Mouse (Mus musculus) CH12.LX (cell line): ENCODE data around the gene Slc2a3. TPM values are rescaled to one million over a fixed set of nuclear protein-coding genes. Genes with fewer than 3 reads are reported as not detected.

ENCODE experiments used
- DNase-seq: peaks from one replicate; pipeline ENCODE4 v3.0.0-alpha.2; 2013; ENCODE audit errors: extremely low read depth
- H3K27ac ChIP-seq: 2 replicates; pipeline ENCODE4 v1.5.1; 2012; ENCODE audit warnings: low read depth, mild to moderate bottlenecking, control low read depth, moderate library complexity; ENCODE audit not compliant: insufficient read depth
- H3K27me3 ChIP-seq: replicated peaks from 2 replicates; pipeline ENCODE3; 2012; ENCODE audit warnings: inconsistent platforms
- H3K36me3 ChIP-seq, 2 experiments: replicated peaks in 1 of 2; 2 replicates each; pipeline versions ENCODE3 to v1.6.1; 2012; ENCODE audit warnings: inconsistent platforms in 1 of 2, low read length in 1 of 2, mild to moderate bottlenecking in 1 of 2, mixed read lengths in 1 of 2, moderate library complexity in 1 of 2; ENCODE audit not compliant: control insufficient read depth in 1 of 2, insufficient read depth in 1 of 2
- H3K4me1 ChIP-seq, 2 experiments: 2 replicates each; pipeline ENCODE4 v1.6.1; 2012; ENCODE audit warnings: inconsistent platforms in 1 of 2, moderate library complexity in 1 of 2; ENCODE audit not compliant: insufficient read depth in 2 of 2, control insufficient read depth in 1 of 2
- H3K4me2 ChIP-seq: 2 replicates; pipeline ENCODE4 v1.6.1; 2012; ENCODE audit warnings: low read depth, mild to moderate bottlenecking, control low read depth; ENCODE audit not compliant: poor library complexity, insufficient read depth, severe bottlenecking
- H3K4me3 ChIP-seq, 3 experiments: fragments of 150-350 bp in 1 of 3; sonication (generic) in 1 of 3; replicated peaks in 1 of 3; 2 replicates each; pipeline versions ENCODE3 to v1.5.1; 2011 to 2012; ENCODE audit warnings: low read depth in 2 of 3, low read length in 2 of 3, mild to moderate bottlenecking in 2 of 3, moderate library complexity in 2 of 3, control low read depth in 1 of 3, improper control_type of control experiment in 1 of 3, inconsistent platforms in 1 of 3, mixed read lengths in 1 of 3; ENCODE audit not compliant: poor library complexity in 1 of 3
- H3K79me2 ChIP-seq: replicated peaks from 2 replicates; pipeline ENCODE4 v1.6.1; 2012; ENCODE audit warnings: mild to moderate bottlenecking, moderate library complexity; ENCODE audit not compliant: control insufficient read depth, poor library complexity, insufficient read depth, severe bottlenecking; ENCODE audit errors: extremely low read depth
- H3K9ac ChIP-seq: 2 replicates; pipeline ENCODE4 v1.6.1; 2012; ENCODE audit warnings: low read depth, mild to moderate bottlenecking, control low read depth, moderate library complexity; ENCODE audit not compliant: insufficient read depth
- H3K9me3 ChIP-seq: replicated peaks from 2 replicates; pipeline ENCODE3; 2012; ENCODE audit warnings: low read length, inconsistent platforms, mixed read lengths
- CHD1 ChIP-seq: IDR thresholded peaks from 2 replicates; pipeline ENCODE4 v1.6.1; 2012; ENCODE audit warnings: low read depth, low read length, improper control_type of control experiment, inconsistent platforms
- CHD2 ChIP-seq: IDR thresholded peaks from 2 replicates; pipeline ENCODE4 v1.6.1; 2011; ENCODE audit warnings: low read length, improper control_type of control experiment
- CTCF ChIP-seq, 2 experiments: IDR thresholded peaks in 1 of 2; conservative IDR thresholded peaks in 1 of 2; 2 replicates each; pipeline ENCODE4 v1.5.1; 2011 to 2012; ENCODE audit warnings: low read depth in 2 of 2, low read length in 2 of 2, improper control_type of control experiment in 1 of 2, inconsistent platforms in 1 of 2, mild to moderate bottlenecking in 1 of 2, moderate library complexity in 1 of 2
- ETS1 ChIP-seq: conservative IDR thresholded peaks from 2 replicates; pipeline ENCODE4 v1.6.1; 2012; ENCODE audit warnings: low read depth, mild to moderate bottlenecking, inconsistent platforms, low read length, improper control_type of control experiment, moderate library complexity
- IRF4 ChIP-seq: IDR thresholded peaks from 2 replicates; pipeline ENCODE4 v1.6.1; 2014; ENCODE audit warnings: low read depth, mild to moderate bottlenecking, inconsistent platforms, low read length, improper control_type of control experiment
- JUN ChIP-seq: IDR thresholded peaks from 2 replicates; pipeline ENCODE4 v1.6.1; 2011; ENCODE audit warnings: low read depth, mild to moderate bottlenecking, low read length, improper control_type of control experiment, moderate library complexity; ENCODE audit not compliant: insufficient read depth
- MAFK ChIP-seq: IDR thresholded peaks from 2 replicates; pipeline ENCODE4 v1.6.1; 2011; ENCODE audit warnings: low read length, improper control_type of control experiment; ENCODE audit not compliant: insufficient replicate concordance
- MEF2A ChIP-seq: IDR thresholded peaks from 2 replicates; pipeline ENCODE4 v1.6.1; 2014; ENCODE audit warnings: low read depth, mild to moderate bottlenecking, inconsistent platforms, low read length, improper control_type of control experiment, borderline replicate concordance
- NELFE ChIP-seq: IDR thresholded peaks from 2 replicates; pipeline ENCODE4 v1.6.1; 2011; ENCODE audit warnings: low read depth, low read length, improper control_type of control experiment
- PAX5 ChIP-seq: IDR thresholded peaks from 2 replicates; pipeline ENCODE4 v1.6.1; 2012; ENCODE audit warnings: low read length, inconsistent platforms, mixed read lengths
- POLR2A ChIP-seq: IDR thresholded peaks from 2 replicates; pipeline ENCODE4 v1.6.1; 2011; ENCODE audit warnings: low read depth, mild to moderate bottlenecking, improper control_type of control experiment, low read length
- RAD21 ChIP-seq: IDR thresholded peaks from 2 replicates; pipeline ENCODE4 v1.6.1; 2011; ENCODE audit warnings: low read depth, mild to moderate bottlenecking, low read length, improper control_type of control experiment, moderate library complexity
- SIN3A ChIP-seq: IDR thresholded peaks from 2 replicates; pipeline ENCODE4 v1.6.1; 2012; ENCODE audit warnings: low read length, improper control_type of control experiment, inconsistent platforms
- SMC3 ChIP-seq: IDR thresholded peaks from 2 replicates; pipeline ENCODE4 v1.6.1; 2011; ENCODE audit warnings: low read depth, low read length, improper control_type of control experiment
- TCF12 ChIP-seq: IDR thresholded peaks from 2 replicates; pipeline ENCODE4 v1.6.1; 2014; ENCODE audit warnings: low read depth, mild to moderate bottlenecking, inconsistent platforms, low read length, improper control_type of control experiment
- ZKSCAN1 ChIP-seq: IDR thresholded peaks from 2 replicates; pipeline ENCODE4 v1.6.1; 2012; ENCODE audit warnings: low read depth, inconsistent platforms, low read length, improper control_type of control experiment, borderline replicate concordance
- dilution Hi-C: fragments of 300-500 bp; cut with MboI; formaldehyde crosslinking; loops from 2 replicates; pipeline ENCODE4 v1.14.3; 2020; ENCODE audit warnings: low sequenced_read_pairs; ENCODE audit not compliant: extremely low pct_unique_long_range_greater_than_20kb, extremely low pct_ligation_motif_present
- in situ Hi-C: fragments of 300-500 bp; cut with MboI; formaldehyde crosslinking; loops from 3 replicates; pipeline ENCODE4 v1.14.3; 2019; ENCODE audit warnings: low sequenced_read_pairs, low pct_ligation_motif_present, low pct_unique_long_range_greater_than_20kb, mixed read lengths
- polyA plus RNA-seq: library from polyadenylated mRNA; unstranded; fragments of >175 nt; gene quantifications from 2 replicates; pipeline ENCODE4 v1.2.1, GENCODE M21; 2012; ENCODE audit warnings: low read depth; ENCODE audit not compliant: insufficient read length
- total RNA-seq, 2 experiments: library from RNA; depleted of rRNA; stranded (reverse); fragments of 300-350 nt in 1 of 2; fragments of >200 nt in 1 of 2; gene quantifications; 2 replicates each; pipeline ENCODE4 v1.2.3; 2012 to 2014

Slc2a3 gene
- total and polyA plus RNA-seq, 3 experiments, result 28.8 to 38.3 (median 29.7) TPM

DNA sequence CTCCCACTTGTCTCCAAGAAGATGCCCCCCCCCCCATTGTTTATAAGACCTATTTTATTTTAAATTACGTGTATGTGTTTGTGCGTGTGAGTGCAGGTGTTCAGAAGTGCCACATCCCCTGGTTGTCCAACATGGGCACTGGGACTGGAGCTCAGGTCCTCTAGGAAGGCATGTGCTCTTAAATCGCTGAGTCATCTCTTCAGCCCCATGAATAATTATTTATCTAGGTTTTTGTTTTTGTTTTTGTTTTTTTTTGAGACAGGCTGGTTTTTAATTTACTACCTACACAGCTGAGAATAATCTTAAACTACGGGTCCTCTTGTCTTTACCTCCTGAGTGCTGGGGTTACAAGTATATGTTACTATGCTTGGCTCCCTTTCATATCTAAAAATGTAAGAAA, 12.2 kb upstream of the Slc2a3 start:
- dilution Hi-C loops (no loop called here), in situ Hi-C loops (no loop called here)

DNA sequence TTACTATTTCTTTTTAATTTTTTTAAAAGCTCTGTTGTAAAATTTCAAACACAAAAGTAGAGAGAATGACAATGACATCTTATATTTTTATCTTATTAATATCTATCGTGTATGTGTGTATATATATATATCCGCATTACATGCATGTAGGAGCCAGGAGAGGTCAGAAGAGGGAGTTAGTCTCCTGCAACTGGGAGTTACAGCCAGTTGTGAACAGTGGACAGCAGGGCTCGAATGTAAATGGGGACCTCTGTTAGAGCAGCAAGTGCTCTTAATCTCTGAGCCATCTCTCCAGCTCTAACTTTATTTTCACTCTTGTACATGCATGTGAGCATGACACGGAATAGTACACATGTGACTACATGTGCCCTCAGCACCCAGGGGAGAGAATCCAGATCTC, 11.3 kb upstream of the Slc2a3 start:
- in situ Hi-C loops (no loop called here), dilution Hi-C loops (no loop called here)
- no peak for DNase-seq
- H3K27me3 ChIP-seq, result no peaks in the 10 kb centered on the region
- TF ChIP-seq SIN3A (0 out of 2 replicates have a peak, but pooled peaks have one; percentile 29), TCF12 (no peak), POLR2A (0 out of 2 replicates have a peak, but pooled peaks have one; percentile 20), NELFE (0 out of 2 replicates have a peak, but pooled peaks have one; percentile 20), JUN (no peak), CTCF (conservative IDR thresholded peaks at IDR 0.05 in 1 of 2, IDR thresholded peaks at IDR 0.05 in 1 of 2; ENCODE audit: low read depth in 2 of 2, low read length in 2 of 2) (peak in 1 of 2 experiments; percentile 50; a peak in 2 of 4 replicates), ZKSCAN1 (no peak), CHD1 (peak; percentile 30; the same call in 1 of the 2 replicates), RAD21 (peak; percentile 49), ETS1 (no peak), MEF2A (no peak), SMC3 (peak; percentile 16; the same call in 1 of the 2 replicates)
- no peak overlapping the region for H3K4me3 ChIP-seq
- no peak overlapping the region for H3K9ac ChIP-seq
- no peak overlapping the region for H3K4me2 ChIP-seq
- H3K9me3 ChIP-seq, result no peaks in the 10 kb centered on the region
- no peaks in the 10 kb centered on the region for H3K79me2 ChIP-seq
- H3K4me1 ChIP-seq, result peaks cover 2 to 27% of the 10 kb centered on the region in 2 experiments; a peak in 2 of 4 replicates
- no peak overlapping the region for H3K27ac ChIP-seq
- H3K36me3 ChIP-seq, result peaks cover 0 to 20% of the 10 kb centered on the region in 2 experiments

More for the DNA sequence above, 12.2 kb upstream of the Slc2a3 start:
- H3K4me3 ChIP-seq, result no peak overlapping the region
- no peak for TF ChIP-seq PAX5
- no peak for TF ChIP-seq IRF4
- peak; percentile 91 for TF ChIP-seq MAFK
- no peak for TF ChIP-seq CHD2
- H3K27ac ChIP-seq, result no peak overlapping the region
- no peak for DNase-seq
- peaks cover 0 to 24% of the 10 kb centered on the region in 2 experiments for H3K36me3 ChIP-seq
- H3K4me2 ChIP-seq, result no peak overlapping the region
- peaks cover 2 to 34% of the 10 kb centered on the region in 2 experiments; a peak in 3 of 4 replicates for H3K4me1 ChIP-seq
- no peaks in the 10 kb centered on the region for H3K27me3 ChIP-seq
- no peaks in the 10 kb centered on the region for H3K9me3 ChIP-seq
- H3K79me2 ChIP-seq, result no peaks in the 10 kb centered on the region
- no peak overlapping the region for H3K9ac ChIP-seq
